Mouse (Mus musculus) T-cell, adult 2 months (primary cell): ENCODE results near the gene 4930415O20Rik.
"Not testable (repeated sequence)": the region's sequence is repeated elsewhere in the genome, so short reads cannot be mapped to it uniquely, and the experiment has no call there.

Experiments
- DNase-seq: peaks from one replicate; pipeline ENCODE4 v3.0.0; 2022; ENCODE audit warnings: low spot score

The 4930415O20Rik gene

GRCm38 (mm10) chr15:98568256-98569033 is 2.4 kb upstream of the 4930415O20Rik start:
- no peak for DNase-seq

- no peak for DNase-seq
Observed at GRCm38 (mm10) chr15:98569216-98569615, 1.6 kb upstream of the 4930415O20Rik start.

GRCm38 (mm10) chr15:98569795-98570365 is 924 bp upstream of the 4930415O20Rik start:
- DNase-seq, result no peak

- no peak for DNase-seq
Observed at GRCm38 (mm10) chr15:98573293-98573692, 2.5 kb downstream of the 4930415O20Rik start.

GRCm38 (mm10) chr15:98579310-98579709 is 8.5 kb downstream of the 4930415O20Rik start:
- no peak for DNase-seq

- DNase-seq, result peak; percentile 73
Observed at GRCm38 (mm10) chr15:98579795-98580464, 9.1 kb downstream of the 4930415O20Rik start.

GRCm38 (mm10) chr15:98582410-98582809 is 11.6 kb downstream of the 4930415O20Rik start:
- no peak for DNase-seq

- no peak for DNase-seq
Observed at GRCm38 (mm10) chr15:98582996-98583395, 12.2 kb downstream of the 4930415O20Rik start.

GRCm38 (mm10) chr15:98585421-98585820 is 14.6 kb downstream of the 4930415O20Rik start:
- DNase-seq, result no peak

GRCm38 (mm10) chr15:98586141-98586540 is 15.3 kb downstream of the 4930415O20Rik start:
- DNase-seq, result not testable (repeated sequence)

GRCm38 (mm10) chr15:98587751-98588150 is 16.9 kb downstream of the 4930415O20Rik start:
- DNase-seq, result peak; percentile 14

GRCm38 (mm10) chr15:98589640-98590336 is 19.0 kb downstream of the 4930415O20Rik start:
- peak; percentile 12 for DNase-seq

GRCm38 (mm10) chr15:98591396-98591795 is 20.6 kb downstream of the 4930415O20Rik start:
- DNase-seq, result no peak

GRCm38 (mm10) chr15:98594193-98594592 is 23.4 kb downstream of the 4930415O20Rik start:
- DNase-seq, result no peak

GRCm38 (mm10) chr15:98595049-98595448 is 24.2 kb downstream of the 4930415O20Rik start:
- no peak for DNase-seq

GRCm38 (mm10) chr15:98596609-98597008 is 25.8 kb downstream of the 4930415O20Rik start:
- no peak for DNase-seq

- DNase-seq, result no peak
Observed at GRCm38 (mm10) chr15:98600036-98600709, 29.4 kb downstream of the 4930415O20Rik start.

- no peak for DNase-seq
Observed at GRCm38 (mm10) chr15:98601832-98602190, 31.0 kb downstream of the 4930415O20Rik start.

GRCm38 (mm10) chr15:98602191-98602881 is 31.5 kb downstream of the 4930415O20Rik start:
- no peak for DNase-seq

GRCm38 (mm10) chr15:98602921-98603458 is 32.2 kb downstream of the 4930415O20Rik start:
- no peak for DNase-seq

GRCm38 (mm10) chr15:98604041-98604575 is 33.3 kb downstream of the 4930415O20Rik start:
- no peak for DNase-seq
